Mouse (Mus musculus): Measurements from ENCODE around the gene Olfr1510.

GRCm38 (mm10) chr14:52442690-52443089 lies 28.5 kb upstream of the Olfr1510 start, which contains the start of gene Olfr1509:
- no peak for TF ChIP-seq CTCF (IDR thresholded peaks at IDR 0.05; ENCODE audit: low read depth)
- no peak for TF ChIP-seq EP300 (optimal IDR thresholded peaks at IDR 0.05)
